Mouse (Mus musculus): Measurements from ENCODE around the gene Ccdc40.

Ccdc40 gene

GRCm38 (mm10) chr11:119228091-119228781 is at the start of gene Ccdc40, which contains the start of gene Tbc1d16:
Gene Ccdc40, plus strand, starts transcription at chr11:119228572.
Gene Tbc1d16, minus strand, starts transcription at chr11:119228499.
- H3K36me3 ChIP-seq (ENCODE audit: control insufficient read depth, insufficient read depth, low read length, poor library complexity, severe bottlenecking) = no peaks in the 10 kb centered on the region

GRCm38 (mm10) chr11:119180824-119181582 is 47.4 kb upstream of the Ccdc40 start:
- DNase-seq (ENCODE audit: low read depth, low spot score) = no peak
- H3K27me3 ChIP-seq (ENCODE audit: control insufficient read depth, insufficient read depth, low read length, poor library complexity, severe bottlenecking) = no peaks in the 10 kb centered on the region
- no peaks in the 10 kb centered on the region for H3K36me3 ChIP-seq (ENCODE audit: control insufficient read depth, insufficient read depth, low read length, poor library complexity, severe bottlenecking)

More at GRCm38 (mm10) chr11:119228091-119228781, at the start of gene Ccdc40, which contains the start of gene Tbc1d16:
- no peaks in the 10 kb centered on the region for H3K27me3 ChIP-seq (ENCODE audit: control insufficient read depth, insufficient read depth, low read length, poor library complexity, severe bottlenecking)
- DNase-seq (ENCODE audit: low read depth, low spot score) = peak; percentile 68

- no peak for DNase-seq (ENCODE audit: low read depth, low spot score)
- Histone ChIP-seq H3K27me3 (ENCODE audit: control insufficient read depth, insufficient read depth, low read length, poor library complexity, severe bottlenecking) (no peaks in the 10 kb centered on the region), H3K36me3 (ENCODE audit: control insufficient read depth, insufficient read depth, low read length, poor library complexity, severe bottlenecking) (no peaks in the 10 kb centered on the region)
Measured at GRCm38 (mm10) chr11:119181861-119182395, 46.4 kb upstream of the Ccdc40 start.

- DNase-seq (ENCODE audit: low read depth, low spot score) = no peak
- Histone ChIP-seq H3K27me3 (ENCODE audit: control insufficient read depth, insufficient read depth, low read length, poor library complexity, severe bottlenecking) (no peaks in the 10 kb centered on the region), H3K36me3 (ENCODE audit: control insufficient read depth, insufficient read depth, low read length, poor library complexity, severe bottlenecking) (no peaks in the 10 kb centered on the region)
Measured at GRCm38 (mm10) chr11:119183684-119184310, 44.6 kb upstream of the Ccdc40 start.

GRCm38 (mm10) chr11:119186381-119186780 is 42.0 kb upstream of the Ccdc40 start:
- no peak for DNase-seq (ENCODE audit: low read depth, low spot score)
- no peaks in the 10 kb centered on the region for H3K27me3 ChIP-seq (ENCODE audit: control insufficient read depth, insufficient read depth, low read length, poor library complexity, severe bottlenecking)

GRCm38 (mm10) chr11:119186989-119187799 is 41.2 kb upstream of the Ccdc40 start:
- Histone ChIP-seq H3K36me3 (ENCODE audit: control insufficient read depth, insufficient read depth, low read length, poor library complexity, severe bottlenecking) (no peaks in the 10 kb centered on the region), H3K27me3 (ENCODE audit: control insufficient read depth, insufficient read depth, low read length, poor library complexity, severe bottlenecking) (no peaks in the 10 kb centered on the region)
- peak; percentile 81 for DNase-seq (ENCODE audit: low read depth, low spot score)

More at GRCm38 (mm10) chr11:119186381-119186780, 42.0 kb upstream of the Ccdc40 start:
- no peaks in the 10 kb centered on the region for H3K36me3 ChIP-seq (ENCODE audit: control insufficient read depth, insufficient read depth, low read length, poor library complexity, severe bottlenecking)

- no peak for DNase-seq (ENCODE audit: low read depth, low spot score)
- Histone ChIP-seq H3K27me3 (ENCODE audit: control insufficient read depth, insufficient read depth, low read length, poor library complexity, severe bottlenecking) (no peaks in the 10 kb centered on the region), H3K36me3 (ENCODE audit: control insufficient read depth, insufficient read depth, low read length, poor library complexity, severe bottlenecking) (no peaks in the 10 kb centered on the region)
Measured at GRCm38 (mm10) chr11:119187800-119188197, 40.6 kb upstream of the Ccdc40 start.

GRCm38 (mm10) chr11:119188389-119188788 is 40.0 kb upstream of the Ccdc40 start:
- no peak for DNase-seq (ENCODE audit: low read depth, low spot score)
- Histone ChIP-seq H3K36me3 (ENCODE audit: control insufficient read depth, insufficient read depth, low read length, poor library complexity, severe bottlenecking) (no peaks in the 10 kb centered on the region), H3K27me3 (ENCODE audit: control insufficient read depth, insufficient read depth, low read length, poor library complexity, severe bottlenecking) (no peaks in the 10 kb centered on the region)

- DNase-seq (ENCODE audit: low read depth, low spot score) = no peak
- H3K27me3 ChIP-seq (ENCODE audit: control insufficient read depth, insufficient read depth, low read length, poor library complexity, severe bottlenecking) = no peaks in the 10 kb centered on the region
- H3K36me3 ChIP-seq (ENCODE audit: control insufficient read depth, insufficient read depth, low read length, poor library complexity, severe bottlenecking) = no peaks in the 10 kb centered on the region
Measured at GRCm38 (mm10) chr11:119189319-119189718, 39.1 kb upstream of the Ccdc40 start.

GRCm38 (mm10) chr11:119190498-119190897 is 37.9 kb upstream of the Ccdc40 start:
- no peaks in the 10 kb centered on the region for H3K36me3 ChIP-seq (ENCODE audit: control insufficient read depth, insufficient read depth, low read length, poor library complexity, severe bottlenecking)
- no peaks in the 10 kb centered on the region for H3K27me3 ChIP-seq (ENCODE audit: control insufficient read depth, insufficient read depth, low read length, poor library complexity, severe bottlenecking)
- peak; percentile 81 for DNase-seq (ENCODE audit: low read depth, low spot score)

GRCm38 (mm10) chr11:119191606-119192081 is 36.7 kb upstream of the Ccdc40 start:
- Histone ChIP-seq H3K36me3 (ENCODE audit: control insufficient read depth, insufficient read depth, low read length, poor library complexity, severe bottlenecking) (no peaks in the 10 kb centered on the region), H3K27me3 (ENCODE audit: control insufficient read depth, insufficient read depth, low read length, poor library complexity, severe bottlenecking) (no peaks in the 10 kb centered on the region)
- DNase-seq (ENCODE audit: low read depth, low spot score) = peak; percentile 63

- DNase-seq (ENCODE audit: low read depth, low spot score) = no peak
- Histone ChIP-seq H3K36me3 (ENCODE audit: control insufficient read depth, insufficient read depth, low read length, poor library complexity, severe bottlenecking) (no peaks in the 10 kb centered on the region), H3K27me3 (ENCODE audit: control insufficient read depth, insufficient read depth, low read length, poor library complexity, severe bottlenecking) (no peaks in the 10 kb centered on the region)
Measured at GRCm38 (mm10) chr11:119192176-119192575, 36.2 kb upstream of the Ccdc40 start.

- no peaks in the 10 kb centered on the region for H3K27me3 ChIP-seq (ENCODE audit: control insufficient read depth, insufficient read depth, low read length, poor library complexity, severe bottlenecking)
- DNase-seq (ENCODE audit: low read depth, low spot score) = no peak
- no peaks in the 10 kb centered on the region for H3K36me3 ChIP-seq (ENCODE audit: control insufficient read depth, insufficient read depth, low read length, poor library complexity, severe bottlenecking)
Measured at GRCm38 (mm10) chr11:119192605-119193004, 35.8 kb upstream of the Ccdc40 start.

Data from splenic B cell, adult 2 months (primary cell).